Mouse (Mus musculus): Measurements from ENCODE around the gene Unc13d. TPM values are rescaled to one million over a fixed set of nuclear protein-coding genes. Genes with fewer than 3 reads are reported as not detected.

Unc13d gene
- polyA plus RNA-seq, 1 experiment = 5.7 TPM

DNA sequence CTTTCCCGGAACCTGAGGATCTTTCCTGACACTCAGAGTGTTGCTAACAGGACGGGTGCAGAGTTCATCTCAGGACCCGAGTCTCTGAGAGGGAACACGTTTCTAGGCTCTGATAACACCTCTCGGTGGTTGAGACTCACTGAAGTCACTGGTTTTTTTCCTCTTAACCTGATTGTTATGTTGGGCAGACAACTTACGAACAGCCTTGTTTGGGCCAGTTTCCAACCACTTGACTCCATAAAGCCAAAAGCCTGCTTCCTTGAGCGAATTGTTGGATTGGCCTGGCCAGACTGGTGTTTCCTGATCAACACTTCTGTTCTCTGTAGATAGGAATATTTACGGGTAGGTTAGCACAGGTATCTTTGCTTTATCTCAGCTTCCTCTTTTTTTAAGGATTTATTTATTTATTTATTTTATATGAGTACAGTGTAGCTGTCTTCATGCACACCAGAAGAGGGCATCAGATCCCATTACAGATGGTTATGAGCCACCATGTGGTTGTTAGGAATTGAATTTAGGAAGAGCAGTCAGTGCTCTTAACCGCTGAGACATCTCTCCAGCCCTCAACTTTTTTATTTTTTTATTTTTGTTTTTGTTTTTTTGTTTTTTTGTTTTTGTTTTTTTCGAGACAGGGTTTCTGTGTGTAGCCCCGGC, 11.1 kb upstream of the Unc13d start:
- Histone ChIP-seq H3K9ac (ENCODE audit: low read depth, poor library complexity, severe bottlenecking) (no peak overlapping the region), H3K27me3 (ENCODE audit: control insufficient read depth, insufficient read depth, low read length, poor library complexity, severe bottlenecking) (no peaks in the 10 kb centered on the region), H3K9me3 (replicated peaks; ENCODE audit: control insufficient read depth, insufficient read depth, low read length, poor library complexity, severe bottlenecking) (no peaks in the 10 kb centered on the region), H3K4me3 (ENCODE audit: low read depth, low read length) (no peak overlapping the region), H3K4me1 (ENCODE audit: control insufficient read depth, insufficient read depth, low read length) (peaks cover 2% of the 10 kb centered on the region), H3K36me3 (ENCODE audit: control insufficient read depth, insufficient read depth, low read length, poor library complexity, severe bottlenecking) (peaks cover under 1% of the 10 kb centered on the region; the same call in 1 of the 2 replicates), H3K27ac (ENCODE audit: insufficient read depth, low read length) (no peak overlapping the region)
- TF ChIP-seq CTCF (IDR thresholded peaks at IDR 0.05; ENCODE audit: low read depth, low read length) (no peak), POLR2A (IDR thresholded peaks at IDR 0.05; ENCODE audit: insufficient read depth, low read length) (no peak), EP300 (IDR thresholded peaks at IDR 0.05; ENCODE audit: insufficient read depth, low read depth, low read length) (no peak)

DNA sequence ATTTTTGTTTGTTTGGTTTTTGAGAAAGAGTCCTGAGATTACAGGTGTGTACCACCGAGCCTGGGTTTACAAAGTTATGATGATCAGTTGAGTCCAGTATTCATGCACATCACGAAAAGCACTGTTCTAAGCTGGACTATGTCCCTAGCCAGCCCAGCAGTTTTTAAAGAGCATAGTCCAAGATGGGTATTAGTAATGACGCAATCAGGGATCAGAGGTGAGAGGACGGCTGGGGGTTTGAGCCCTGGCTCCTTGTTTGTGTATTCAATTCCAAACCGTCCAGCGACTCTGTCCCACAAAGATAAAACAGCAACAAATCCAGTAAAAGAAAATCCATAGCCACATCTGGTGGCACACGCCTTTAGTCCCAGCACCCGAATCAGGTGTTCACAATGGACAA, 10.4 kb upstream of the Unc13d start:
- no peak for TF ChIP-seq CTCF (IDR thresholded peaks at IDR 0.05; ENCODE audit: low read depth, low read length)
- peaks cover 8% of the 10 kb centered on the region for H3K36me3 ChIP-seq (ENCODE audit: control insufficient read depth, insufficient read depth, low read length, poor library complexity, severe bottlenecking)
- H3K9ac ChIP-seq (ENCODE audit: low read depth, poor library complexity, severe bottlenecking) = peak overlapping the region; percentile 25
- no peak overlapping the region for H3K27ac ChIP-seq (ENCODE audit: insufficient read depth, low read length)
- H3K9me3 ChIP-seq (replicated peaks; ENCODE audit: control insufficient read depth, insufficient read depth, low read length, poor library complexity, severe bottlenecking) = no peaks in the 10 kb centered on the region
- peaks cover 2% of the 10 kb centered on the region for H3K4me1 ChIP-seq (ENCODE audit: control insufficient read depth, insufficient read depth, low read length)
- no peaks in the 10 kb centered on the region for H3K27me3 ChIP-seq (ENCODE audit: control insufficient read depth, insufficient read depth, low read length, poor library complexity, severe bottlenecking)
- H3K4me3 ChIP-seq (ENCODE audit: low read depth, low read length) = no peak overlapping the region

DNA sequence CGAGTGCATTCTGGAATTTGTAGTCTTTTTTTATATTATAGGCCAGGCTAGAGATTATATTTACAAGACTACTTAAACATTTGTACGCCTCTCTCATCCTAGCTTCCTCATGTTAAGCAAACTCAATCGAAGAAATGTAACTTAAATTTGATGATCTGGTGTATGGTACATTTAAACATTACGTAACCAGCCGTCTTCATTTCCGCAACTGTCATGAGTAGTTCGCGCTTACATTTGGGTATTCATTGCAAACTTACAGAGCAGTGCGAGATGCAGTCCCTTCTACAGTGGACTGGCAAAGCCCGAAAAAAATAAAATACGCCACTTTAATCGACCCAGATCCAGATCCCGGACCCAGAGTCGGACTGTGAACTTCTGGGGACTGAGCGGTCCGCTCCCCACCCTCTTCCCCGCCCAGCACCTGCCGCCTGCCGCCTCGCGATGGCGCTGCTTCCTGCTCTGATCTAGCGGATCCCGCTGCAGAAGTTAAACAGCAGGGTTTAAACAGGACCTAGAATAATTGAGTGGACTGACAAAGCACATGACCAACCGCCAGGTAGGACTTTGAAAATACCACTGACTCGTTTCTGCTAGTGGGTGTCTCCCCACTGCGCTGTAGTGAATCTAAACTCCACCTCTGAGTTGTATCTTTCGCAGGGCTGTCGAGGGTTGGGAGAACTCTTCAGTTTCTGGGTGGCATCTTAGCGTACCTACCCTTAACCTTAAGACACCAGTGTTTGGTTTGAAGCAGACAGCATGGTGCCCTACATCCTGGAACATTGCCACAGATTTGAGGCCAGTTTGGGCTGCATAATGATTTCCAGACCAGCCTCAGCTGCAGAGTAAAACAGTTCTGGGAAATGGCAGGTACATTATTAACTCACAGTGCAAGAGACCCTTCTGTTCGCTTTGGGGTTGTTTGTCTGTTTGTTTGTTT, 9.7 kb upstream of the Unc13d start:
- peak overlapping the region; percentile 5; the same call in 1 of the 2 replicates for H3K27ac ChIP-seq (ENCODE audit: insufficient read depth, low read length)
- H3K4me1 ChIP-seq (ENCODE audit: control insufficient read depth, insufficient read depth, low read length) = peaks cover 2% of the 10 kb centered on the region

DNA sequence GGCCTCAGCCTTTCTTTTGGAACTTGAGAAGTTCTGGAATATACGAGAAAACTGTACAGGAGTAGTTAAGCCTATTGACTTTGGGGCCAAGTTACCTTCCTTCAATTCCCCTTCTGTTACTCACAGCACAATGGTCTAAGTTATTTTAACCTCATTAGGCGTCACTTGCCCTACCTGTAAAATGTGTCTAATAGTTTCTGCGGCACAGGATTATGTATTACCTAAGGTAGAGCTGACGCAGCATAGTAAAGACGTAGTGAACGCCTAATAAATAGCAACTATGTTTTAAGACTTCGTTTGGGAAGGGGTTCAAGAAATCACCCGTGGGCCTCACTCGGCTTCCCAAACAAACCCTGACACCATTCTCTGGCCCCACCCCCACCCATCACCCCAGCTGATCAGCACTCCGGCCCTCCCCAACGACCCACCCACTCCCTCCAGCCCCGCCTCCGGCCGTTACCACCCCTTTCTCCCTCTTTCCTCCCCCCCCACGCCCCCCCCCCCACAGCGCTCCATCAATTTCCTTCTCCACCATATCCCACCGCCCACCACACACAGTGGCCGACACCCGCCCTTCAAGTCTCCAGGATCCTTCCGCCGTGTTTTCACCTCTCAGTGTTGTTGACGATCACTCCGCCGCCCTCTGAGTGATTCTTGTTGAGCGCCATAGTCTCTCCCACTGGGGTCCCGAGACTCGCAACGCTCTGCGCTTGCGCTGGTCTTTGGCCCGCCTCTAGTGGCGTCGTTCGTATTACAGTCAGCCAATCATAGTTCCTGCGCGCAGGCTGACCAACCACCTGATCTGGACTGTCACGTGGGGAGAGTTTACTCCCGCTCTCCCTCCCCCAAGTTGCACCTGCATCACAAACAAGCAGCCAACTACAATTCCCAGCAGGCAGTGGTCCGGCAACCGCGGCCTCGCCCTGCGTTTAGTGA, 8.8 kb upstream of the Unc13d start, which contains the start of gene Wbp2:
Gene Wbp2 (minus strand): TSS at position 738 of the 936 bp plus-strand sequence.
- H3K4me1 ChIP-seq (ENCODE audit: control insufficient read depth, insufficient read depth, low read length) = peaks cover 2% of the 10 kb centered on the region
- H3K9ac ChIP-seq (ENCODE audit: low read depth, poor library complexity, severe bottlenecking) = peak within 1 kb of the TSS; percentile 60
- no peaks in the 10 kb centered on the region for H3K9me3 ChIP-seq (replicated peaks; ENCODE audit: control insufficient read depth, insufficient read depth, low read length, poor library complexity, severe bottlenecking)
- H3K27me3 ChIP-seq (ENCODE audit: control insufficient read depth, insufficient read depth, low read length, poor library complexity, severe bottlenecking) = no peaks in the 10 kb centered on the region
- peaks cover 22% of the 10 kb centered on the region for H3K36me3 ChIP-seq (ENCODE audit: control insufficient read depth, insufficient read depth, low read length, poor library complexity, severe bottlenecking)
- peak; percentile 63 for TF ChIP-seq POLR2A (IDR thresholded peaks at IDR 0.05; ENCODE audit: insufficient read depth, low read length)
- TF ChIP-seq EP300 (IDR thresholded peaks at IDR 0.05; ENCODE audit: insufficient read depth, low read depth, low read length) = no peak
- H3K4me3 ChIP-seq (ENCODE audit: low read depth, low read length) = peak within 1 kb of the TSS; percentile 77
- peak within 1 kb of the TSS; percentile 5; the same call in 1 of the 2 replicates for H3K27ac ChIP-seq (ENCODE audit: insufficient read depth, low read length)

More for the DNA sequence above, 9.7 kb upstream of the Unc13d start:
- peaks cover 13% of the 10 kb centered on the region for H3K36me3 ChIP-seq (ENCODE audit: control insufficient read depth, insufficient read depth, low read length, poor library complexity, severe bottlenecking)
- H3K9me3 ChIP-seq (replicated peaks; ENCODE audit: control insufficient read depth, insufficient read depth, low read length, poor library complexity, severe bottlenecking) = no peaks in the 10 kb centered on the region
- H3K27me3 ChIP-seq (ENCODE audit: control insufficient read depth, insufficient read depth, low read length, poor library complexity, severe bottlenecking) = no peaks in the 10 kb centered on the region
- peak overlapping the region; percentile 25 for H3K9ac ChIP-seq (ENCODE audit: low read depth, poor library complexity, severe bottlenecking)
- peak overlapping the region; percentile 61 for H3K4me3 ChIP-seq (ENCODE audit: low read depth, low read length)
- TF ChIP-seq EP300 (IDR thresholded peaks at IDR 0.05; ENCODE audit: insufficient read depth, low read depth, low read length) (no peak), CTCF (IDR thresholded peaks at IDR 0.05; ENCODE audit: low read depth, low read length) (peak; percentile 75)

DNA sequence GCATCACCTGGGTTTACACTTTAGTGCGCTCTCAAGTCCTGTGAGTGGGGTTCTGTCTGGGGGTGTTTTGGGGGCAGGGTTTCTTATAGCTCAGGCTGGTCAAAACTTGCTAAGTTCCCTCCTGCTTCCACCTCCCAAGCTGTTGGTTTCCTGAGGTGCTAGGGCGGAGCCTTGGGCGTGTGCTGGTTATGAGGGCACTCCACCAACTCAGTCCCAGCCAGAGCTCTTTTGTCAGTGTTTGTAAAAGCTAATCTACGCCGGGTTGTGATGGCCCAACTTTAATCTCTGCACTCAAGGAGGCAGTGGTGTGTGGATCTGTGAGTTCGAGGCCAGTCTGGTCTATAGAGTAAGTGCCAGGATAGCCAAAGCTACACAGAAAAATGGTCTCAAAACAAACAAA, 6.4 kb upstream of the Unc13d start:
- Histone ChIP-seq H3K27ac (ENCODE audit: insufficient read depth, low read length) (no peak overlapping the region), H3K4me3 (ENCODE audit: low read depth, low read length) (no peak overlapping the region), H3K9me3 (replicated peaks; ENCODE audit: control insufficient read depth, insufficient read depth, low read length, poor library complexity, severe bottlenecking) (no peaks in the 10 kb centered on the region), H3K36me3 (ENCODE audit: control insufficient read depth, insufficient read depth, low read length, poor library complexity, severe bottlenecking) (peaks cover 40% of the 10 kb centered on the region), H3K27me3 (ENCODE audit: control insufficient read depth, insufficient read depth, low read length, poor library complexity, severe bottlenecking) (no peaks in the 10 kb centered on the region), H3K4me1 (ENCODE audit: control insufficient read depth, insufficient read depth, low read length) (peaks cover 2% of the 10 kb centered on the region), H3K9ac (ENCODE audit: low read depth, poor library complexity, severe bottlenecking) (no peak overlapping the region)
- TF ChIP-seq POLR2A (IDR thresholded peaks at IDR 0.05; ENCODE audit: insufficient read depth, low read length) (no peak), CTCF (IDR thresholded peaks at IDR 0.05; ENCODE audit: low read depth, low read length) (no peak), EP300 (IDR thresholded peaks at IDR 0.05; ENCODE audit: insufficient read depth, low read depth, low read length) (no peak)

All from ES-Bruce4 (cell line).